In the genomic region with DNA sequence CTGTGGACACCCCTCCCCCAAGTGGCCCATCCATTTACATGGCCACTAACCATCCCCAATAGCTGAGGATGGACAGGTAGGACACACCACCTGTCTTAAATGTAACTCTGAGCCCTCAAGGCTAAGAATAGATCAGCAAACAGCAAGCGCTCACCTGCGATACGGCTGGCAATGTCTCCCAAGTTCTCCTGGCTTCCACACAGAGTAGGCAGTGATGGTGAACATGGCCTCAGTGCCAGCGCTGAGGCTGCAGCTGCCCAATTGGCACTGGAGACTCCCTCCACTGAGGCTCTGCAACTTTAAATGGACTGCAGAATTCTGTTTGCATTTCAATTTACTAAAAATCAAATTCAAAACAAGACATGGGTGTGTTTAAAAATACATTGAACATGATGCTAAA, we compare ENCODE assay signal across 25 mouse cellular contexts.
DNase-seq lines count a peak whose midpoint lies in the region; TF ChIP-seq lines count a peak whose summit lies in the region.
"Had no signal": no experiment of that assay in that cellular context is flagged by ENCODE, and none has a peak within 500 bp of the region (broad histone marks: within the 10 kb centered on the region; RNA-seq: fewer than 3 reads in every experiment).

No protein-coding gene starts in this region.

- H3K4me1 ChIP-seq in cerebellum, adult 2 months (ENCODE audit: control insufficient read depth, insufficient read depth, low read length) = peaks cover 15% of the 10 kb centered on the region
- H3K4me1 ChIP-seq: heart, embryonic 13.5 days; liver, embryonic 13.5 days; midbrain, embryonic 13.5 days had no signal

- 13% methylated on average over 4 of the region's 4 CpGs for WGBS in cerebellum, adult 2 months

- TF ChIP-seq POLR2A in cerebellum, adult 2 months (IDR thresholded peaks at IDR 0.05; ENCODE audit: borderline replicate concordance, insufficient read depth, low read length) = no peak

- peaks cover 33% of the 10 kb centered on the region for H3K79me2 ChIP-seq in C2C12 (ENCODE audit: control insufficient read depth, insufficient read depth)

- H3K4me3 ChIP-seq in C2C12 (ENCODE audit: insufficient read depth, poor library complexity, severe bottlenecking) = no peak overlapping the region
- no peak overlapping the region for H3K4me3 ChIP-seq in cerebellum, adult 2 months (replicated peaks; ENCODE audit: insufficient read depth, low read depth, low read length)
- H3K4me3 ChIP-seq: gastrocnemius, adult 2 months; heart, adult 2 months; heart, embryonic 13.5 days; limb, embryonic 10.5 days; limb, embryonic 15.5 days; liver, embryonic 13.5 days; midbrain, embryonic 13.5 days had no signal

- peak overlapping the region; percentile 47 for H3ac ChIP-seq in C2C12 (ENCODE audit: control insufficient read depth, insufficient read length, low read depth)

- peak; percentile 88 for DNase-seq in brain, adult 2 months (ENCODE audit: low read depth, low spot score)
- DNase-seq in cerebellum, adult 2 months = peak; percentile 70 to 83
- peak; percentile 86 to 89 for DNase-seq in cerebellum, postnatal 14 days
- no peak for DNase-seq in frontal cortex, adult 2 months (ENCODE audit: extremely low spot score in 1 of 2, low spot score in 1 of 2)
- no peak for DNase-seq in urinary bladder, postnatal 10 days (ENCODE audit: low spot score)
- DNase-seq in kidney, postnatal 10 days = no peak
- DNase-seq in testis, postnatal 14 days (ENCODE audit: low spot score) = no peak
- DNase-seq: adrenal gland, postnatal 10 days; B cell, adult 2 months; gastrocnemius, adult 2 months; gastrocnemius, postnatal 36 days; heart, adult 2 months; heart, postnatal 10 days; kidney, postnatal 25 days; liver, embryonic 13.5 days; lung, adult 18-20 months; right cerebral cortex, postnatal 14 days had no signal

- no peak for TF ChIP-seq CTCF in C2C12 (IDR thresholded peaks at IDR 0.05; ENCODE audit: control insufficient read depth, insufficient read depth, insufficient read length)
- TF ChIP-seq CTCF in cerebellum, adult 2 months (IDR thresholded peaks at IDR 0.05; ENCODE audit: borderline replicate concordance, insufficient read depth, low read depth, low read length) = no peak

- no peaks in the 10 kb centered on the region for H3K27me3 ChIP-seq in C2C12 (ENCODE audit: control insufficient read depth, insufficient read depth, insufficient read length)
- no peaks in the 10 kb centered on the region for H3K27me3 ChIP-seq in cerebellum, adult 2 months (ENCODE audit: control insufficient read depth, insufficient read depth, low read length)
- H3K27me3 ChIP-seq: CH12.LX; heart, embryonic 13.5 days; limb, embryonic 15.5 days; liver, embryonic 13.5 days; midbrain, embryonic 13.5 days had no signal

- H3K27ac ChIP-seq in cerebellum, adult 2 months (ENCODE audit: insufficient read depth, low read length) = no peak overlapping the region
- H3K27ac ChIP-seq: gastrocnemius, adult 2 months; heart, adult 2 months; heart, embryonic 13.5 days; hindbrain, embryonic 14.5 days; limb, embryonic 10.5 days; limb, embryonic 15.5 days; liver, embryonic 13.5 days; macrophage; midbrain, embryonic 13.5 days had no signal

- H3K79me3 ChIP-seq in C2C12 (ENCODE audit: low read depth) = peaks cover 2% of the 10 kb centered on the region

- H3K36me3 ChIP-seq in C2C12 (ENCODE audit: control insufficient read depth, insufficient read depth) = no peaks in the 10 kb centered on the region
- H3K36me3 ChIP-seq: heart, embryonic 13.5 days; limb, embryonic 15.5 days; liver, embryonic 13.5 days; midbrain, embryonic 13.5 days had no signal

TF ChIP-seq in C2C12, 6 proteins besides CTCF, POLR2A, EP300 and RAD21:
- TF ChIP-seq MAX (IDR thresholded peaks at IDR 0.05) (no peak), USF1 (IDR thresholded peaks at IDR 0.05; ENCODE audit: low read depth) (no peak), MYOG (IDR thresholded peaks at IDR 0.05; ENCODE audit: control insufficient read depth, extremely low read depth, insufficient read length) (no peak), CEBPB (IDR thresholded peaks at IDR 0.05; ENCODE audit: low read depth) (no peak), FOSL1 (IDR thresholded peaks at IDR 0.05; ENCODE audit: insufficient read depth, low read length, poor library complexity, severe bottlenecking) (no peak), MYOD1 (IDR thresholded peaks at IDR 0.05; ENCODE audit: control insufficient read depth, insufficient read length, low read depth) (no peak)

Comparison
In these comparisons a context has a peak if more than half of its experiments do, and no peak if none do; other contexts are left out.
1. DNase-seq: peak in brain, adult 2 months (single experiment), cerebellum, adult 2 months (2 of 2) and cerebellum, postnatal 14 days (2 of 2); none in frontal cortex, adult 2 months (0 of 2), urinary bladder, postnatal 10 days (single experiment), kidney, postnatal 10 days (single experiment) and testis, postnatal 14 days (single experiment).